Mouse (Mus musculus): ENCODE measurements around the gene Olfr1201. TPM values are rescaled to one million over a fixed set of nuclear protein-coding genes. Genes with fewer than 3 reads are reported as not detected.

The Olfr1201 gene
- not detected in 2 replicates for polyA plus RNA-seq (2015; fragmentation: Nextera tagmentation; extraction: Ambion mirVana)

DNA sequence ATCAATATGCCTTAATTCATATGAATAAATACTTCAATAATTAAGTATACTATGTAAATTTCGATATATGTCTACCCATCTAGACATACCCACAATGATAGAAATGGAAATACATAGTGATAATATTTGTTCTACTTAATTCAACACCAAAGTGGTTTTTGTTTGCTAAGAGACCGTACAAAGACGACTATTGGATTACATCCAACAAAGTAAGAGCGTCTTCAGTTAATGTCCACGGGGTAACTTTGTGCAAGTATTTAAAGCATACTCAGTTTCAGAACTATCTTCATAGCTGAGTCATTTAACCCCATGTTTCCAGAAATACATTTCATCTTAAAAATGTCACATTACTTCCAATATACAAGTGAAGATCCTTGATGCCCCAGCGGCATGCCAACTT is at the start of gene Olfr1201:
Olfr1201 (plus strand) TSS at position 301 of the 400 bp plus-strand sequence.
- WGBS, result 77% methylated on average over 6 of the region's 6 CpGs
- no peak for ATAC-seq (ENCODE audit: insufficient read depth, low FRiP score, low read depth)
- no peaks in the 10 kb centered on the region for H3K36me3 ChIP-seq
- H3K4me2 ChIP-seq, result no peak within 1 kb of the TSS
- H3K27me3 ChIP-seq (replicated peaks), result no peaks in the 10 kb centered on the region
- no peak within 1 kb of the TSS for H3K9ac ChIP-seq
- no peaks in the 10 kb centered on the region for H3K4me1 ChIP-seq
- H3K9me3 ChIP-seq, result no peaks in the 10 kb centered on the region
- no peak within 1 kb of the TSS for H3K27ac ChIP-seq
- H3K4me3 ChIP-seq (replicated peaks), result no peak within 1 kb of the TSS

DNA sequence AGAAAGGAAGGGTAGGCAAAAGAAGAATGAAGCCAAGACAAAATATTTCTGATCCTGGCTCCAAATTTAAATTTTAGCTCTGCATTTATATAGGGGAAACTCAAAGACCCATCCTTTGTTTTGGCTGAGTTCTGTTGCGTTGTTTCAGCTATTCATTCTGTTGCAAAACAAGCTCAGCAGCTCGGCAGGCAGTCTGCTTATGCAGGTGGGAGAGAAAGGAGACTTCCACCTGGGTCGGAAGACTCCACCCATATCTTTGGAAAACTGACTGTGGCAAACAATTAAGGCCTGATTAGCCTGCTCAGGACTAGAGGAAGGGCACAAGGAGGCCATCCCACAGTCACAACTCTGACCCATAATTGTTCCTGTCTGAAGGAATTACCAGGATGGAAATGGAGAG is 49.5 kb upstream of the Olfr1201 start:
- WGBS, result 69% methylated on average over 3 of the region's 3 CpGs
- no peak for ATAC-seq (ENCODE audit: insufficient read depth, low FRiP score, low read depth)
- H3K4me2 ChIP-seq, result no peak overlapping the region

DNA sequence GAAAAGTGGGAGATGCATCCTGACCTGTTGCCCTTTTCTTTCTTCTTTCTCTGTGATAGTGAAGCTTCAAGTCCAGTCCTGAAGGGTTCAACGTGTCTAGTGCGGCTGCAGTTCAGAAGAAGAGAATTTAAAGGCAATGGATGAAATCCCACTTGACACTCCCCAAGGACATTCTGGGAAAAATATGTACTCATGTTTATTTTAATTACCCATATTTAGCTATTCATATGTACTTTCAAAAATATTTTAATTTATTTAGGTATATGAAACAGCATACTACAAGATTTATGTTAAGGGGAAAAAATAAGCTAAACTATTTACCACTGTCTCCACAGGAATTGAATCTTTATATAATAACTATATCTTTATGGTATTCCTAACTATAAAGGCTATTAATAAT is 41.6 kb upstream of the Olfr1201 start, which contains the start of gene Olfr1198:
Olfr1198 (minus strand) TSS at position 101 of the 400 bp plus-strand sequence.
- H3K36me3 ChIP-seq, result no peaks in the 10 kb centered on the region
- no peak for ATAC-seq (ENCODE audit: insufficient read depth, low FRiP score, low read depth)
- 86% methylated on average over 2 of the region's 2 CpGs for WGBS

More for the DNA sequence above, 49.5 kb upstream of the Olfr1201 start:
- Histone ChIP-seq H3K27ac (no peak overlapping the region), H3K9ac (no peak overlapping the region), H3K27me3 (replicated peaks) (no peaks in the 10 kb centered on the region), H3K4me1 (no peaks in the 10 kb centered on the region), H3K4me3 (replicated peaks) (no peak overlapping the region), H3K36me3 (no peaks in the 10 kb centered on the region), H3K9me3 (no peaks in the 10 kb centered on the region)

DNA sequence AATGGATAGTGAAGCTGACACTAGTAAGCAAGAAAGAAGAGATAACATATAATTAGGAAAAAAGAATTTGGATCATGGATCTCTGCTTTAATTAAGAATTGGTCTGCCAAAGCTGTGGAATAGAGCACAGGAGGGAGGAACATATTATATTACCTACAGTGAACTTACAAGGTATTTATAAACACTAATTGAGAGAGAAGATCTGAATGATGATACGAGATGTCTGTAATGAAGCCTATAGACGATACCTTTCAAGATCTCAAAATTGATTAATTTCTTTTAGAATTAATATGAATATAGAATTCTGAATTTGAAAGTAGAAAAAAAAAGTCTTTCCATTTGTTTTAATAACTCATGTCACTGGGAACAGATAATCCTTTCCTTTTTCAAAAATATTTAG is 32.5 kb upstream of the Olfr1201 start, which contains the start of gene Olfr1199:
Olfr1199 (minus strand) TSS at position 101 of the 400 bp plus-strand sequence.
- 86% methylated on average over 2 of the region's 2 CpGs for WGBS
- H3K9me3 ChIP-seq, result no peaks in the 10 kb centered on the region
- H3K27me3 ChIP-seq (replicated peaks), result no peaks in the 10 kb centered on the region
- no peak within 1 kb of the TSS for H3K4me3 ChIP-seq (replicated peaks)
- no peak within 1 kb of the TSS for H3K9ac ChIP-seq
- no peaks in the 10 kb centered on the region for H3K36me3 ChIP-seq
- no peak for ATAC-seq (ENCODE audit: insufficient read depth, low FRiP score, low read depth)
- no peak within 1 kb of the TSS for H3K27ac ChIP-seq
- H3K4me2 ChIP-seq, result no peak within 1 kb of the TSS
- no peaks in the 10 kb centered on the region for H3K4me1 ChIP-seq

More for the DNA sequence above, 41.6 kb upstream of the Olfr1201 start, which contains the start of gene Olfr1198:
- Histone ChIP-seq H3K4me3 (replicated peaks) (no peak within 1 kb of the TSS), H3K4me2 (no peak within 1 kb of the TSS), H3K4me1 (no peaks in the 10 kb centered on the region), H3K9ac (no peak within 1 kb of the TSS), H3K27me3 (replicated peaks) (no peaks in the 10 kb centered on the region), H3K27ac (no peak within 1 kb of the TSS), H3K9me3 (no peaks in the 10 kb centered on the region)

DNA sequence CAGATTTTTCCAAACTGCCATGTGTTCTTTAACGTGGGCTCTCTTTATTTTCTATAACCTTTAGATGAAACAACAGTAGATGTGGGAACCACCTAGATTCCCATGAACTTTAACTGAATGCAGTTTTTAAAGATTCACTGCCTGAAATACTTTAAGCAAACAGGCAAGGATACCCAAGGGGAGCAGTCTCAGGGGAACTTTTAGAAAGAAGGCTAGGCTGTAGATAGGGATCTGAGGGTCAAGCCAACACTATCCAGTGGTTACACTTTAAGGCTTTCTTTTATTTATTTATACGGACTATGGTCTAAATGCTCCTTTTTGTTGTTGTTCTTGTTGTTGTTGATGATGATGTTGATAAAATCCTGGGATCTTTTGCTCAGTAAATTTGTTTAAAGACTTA is 22.4 kb upstream of the Olfr1201 start, which contains the start of gene Olfr1200:
Olfr1200 (minus strand) TSS at position 101 of the 400 bp plus-strand sequence.
- Histone ChIP-seq H3K4me2 (no peak within 1 kb of the TSS), H3K27me3 (replicated peaks) (no peaks in the 10 kb centered on the region), H3K9me3 (no peaks in the 10 kb centered on the region), H3K36me3 (no peaks in the 10 kb centered on the region), H3K9ac (no peak within 1 kb of the TSS), H3K4me1 (no peaks in the 10 kb centered on the region), H3K4me3 (replicated peaks) (no peak within 1 kb of the TSS), H3K27ac (no peak within 1 kb of the TSS)
- WGBS, result 73% methylated on average over 2 of the region's 2 CpGs
- ATAC-seq (ENCODE audit: insufficient read depth, low FRiP score, low read depth), result no peak

DNA sequence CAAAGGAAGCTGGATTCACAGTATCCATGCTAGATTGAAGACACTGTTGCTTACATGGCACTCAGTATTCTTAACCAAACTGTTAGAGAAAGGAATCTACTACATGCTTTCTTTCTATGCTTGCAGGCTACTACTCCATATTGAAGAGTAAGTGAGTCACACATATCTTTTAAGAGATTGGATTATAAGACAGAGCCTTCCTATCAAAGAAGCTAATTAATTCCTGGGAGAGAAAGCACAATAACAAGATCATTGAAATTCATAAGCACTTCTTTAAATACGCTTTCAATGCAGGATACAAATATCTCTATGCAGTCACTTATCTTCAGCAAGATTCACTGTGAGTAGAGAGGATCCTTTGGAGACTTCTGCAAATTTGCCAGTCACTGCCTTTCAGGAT is 21.4 kb downstream of the Olfr1201 start, which contains the start of gene Olfr1202:
Olfr1202 (plus strand) TSS at position 301 of the 400 bp plus-strand sequence.
- Histone ChIP-seq H3K9me3 (no peaks in the 10 kb centered on the region), H3K27me3 (replicated peaks) (no peaks in the 10 kb centered on the region), H3K4me3 (replicated peaks) (no peak within 1 kb of the TSS), H3K27ac (no peak within 1 kb of the TSS), H3K36me3 (no peaks in the 10 kb centered on the region), H3K9ac (no peak within 1 kb of the TSS), H3K4me2 (no peak within 1 kb of the TSS), H3K4me1 (no peaks in the 10 kb centered on the region)
- WGBS, result 87% methylated on average over 1 of the region's 1 CpGs
- ATAC-seq (ENCODE audit: insufficient read depth, low FRiP score, low read depth), result no peak

DNA sequence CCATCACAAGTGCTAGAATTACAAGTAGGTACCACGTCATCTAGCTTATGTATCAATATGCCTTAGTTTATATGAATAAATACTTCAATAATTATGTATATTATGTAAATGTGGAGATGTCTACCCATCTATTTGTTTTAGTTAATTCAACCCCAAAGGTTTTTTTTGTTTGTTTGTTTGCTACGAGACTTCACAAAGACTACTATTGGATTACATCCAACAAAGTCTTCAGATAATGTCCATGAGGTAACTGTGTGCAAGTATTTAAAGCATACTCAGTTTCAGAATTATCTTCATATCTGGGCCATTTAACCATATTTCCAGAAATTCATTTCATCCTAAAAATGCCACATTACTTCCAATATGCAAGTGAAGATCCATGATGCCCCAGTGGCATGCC is 36.6 kb downstream of the Olfr1201 start, which contains the start of gene Olfr1205:
Olfr1205 (plus strand) TSS at position 301 of the 400 bp plus-strand sequence.
- Histone ChIP-seq H3K27ac (no peak within 1 kb of the TSS), H3K4me3 (replicated peaks) (no peak within 1 kb of the TSS), H3K4me2 (no peak within 1 kb of the TSS), H3K4me1 (no peaks in the 10 kb centered on the region), H3K9me3 (no peaks in the 10 kb centered on the region), H3K27me3 (replicated peaks) (no peaks in the 10 kb centered on the region), H3K36me3 (no peaks in the 10 kb centered on the region), H3K9ac (no peak within 1 kb of the TSS)
- no peak for ATAC-seq (ENCODE audit: insufficient read depth, low FRiP score, low read depth)
- 82% methylated on average over 2 of the region's 2 CpGs for WGBS

DNA sequence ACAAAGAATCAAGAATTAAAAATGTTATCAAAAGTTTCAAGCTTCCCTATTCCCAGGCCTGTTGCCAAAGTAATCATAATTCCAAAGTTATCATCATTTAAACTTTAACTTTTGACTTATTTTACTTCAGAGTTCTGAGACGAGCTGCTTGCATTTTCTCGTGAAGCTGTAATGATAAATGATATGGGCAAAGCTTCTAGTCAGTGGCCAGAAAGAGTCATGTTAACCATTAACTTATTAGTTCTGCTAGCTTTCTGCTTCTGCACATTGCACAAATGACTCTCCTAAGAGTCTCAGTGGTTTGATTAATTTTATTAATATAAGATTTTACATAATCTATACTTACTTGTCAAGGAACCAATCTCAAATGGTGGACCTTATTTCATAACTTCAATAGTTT is 45.6 kb downstream of the Olfr1201 start:
- Histone ChIP-seq H3K4me1 (no peaks in the 10 kb centered on the region), H3K4me3 (replicated peaks) (no peak overlapping the region), H3K9ac (no peak overlapping the region), H3K4me2 (no peak overlapping the region), H3K27me3 (replicated peaks) (no peaks in the 10 kb centered on the region), H3K9me3 (no peaks in the 10 kb centered on the region), H3K27ac (no peak overlapping the region), H3K36me3 (no peaks in the 10 kb centered on the region)
- ATAC-seq (ENCODE audit: insufficient read depth, low FRiP score, low read depth), result 0 out of 2 replicates have a peak, but pooled peaks have one; percentile 35
- WGBS, result 40% methylated on average over 2 of the region's 2 CpGs

Other genes with a start within 250 kb of the Olfr1201 start
- not detected in 2 replicates for gene Olfr1188, start 236.1 kb upstream of the Olfr1201 start, polyA plus RNA-seq (2015; fragmentation: Nextera tagmentation; extraction: Ambion mirVana)
- not detected in 2 replicates for gene Olfr1189, start 206.6 kb upstream of the Olfr1201 start, polyA plus RNA-seq (2015; fragmentation: Nextera tagmentation; extraction: Ambion mirVana)
- gene Olfr1191-ps1, start 152.5 kb upstream of the Olfr1201 start, polyA plus RNA-seq (2015; fragmentation: Nextera tagmentation; extraction: Ambion mirVana), result not detected in 2 replicates
- not detected in 2 replicates for gene Olfr1192-ps1, start 144.5 kb upstream of the Olfr1201 start, polyA plus RNA-seq (2015; fragmentation: Nextera tagmentation; extraction: Ambion mirVana)
- not detected in 2 replicates for gene Olfr1193, start 117.4 kb upstream of the Olfr1201 start, polyA plus RNA-seq (2015; fragmentation: Nextera tagmentation; extraction: Ambion mirVana)
- gene Olfr1195, start 103.8 kb upstream of the Olfr1201 start, polyA plus RNA-seq (2015; fragmentation: Nextera tagmentation; extraction: Ambion mirVana), result not detected in 2 replicates
- not detected in 2 replicates for gene Olfr1196, start 88.4 kb upstream of the Olfr1201 start, polyA plus RNA-seq (2015; fragmentation: Nextera tagmentation; extraction: Ambion mirVana)
- gene Olfr1197, start 60.7 kb upstream of the Olfr1201 start, polyA plus RNA-seq (2015; fragmentation: Nextera tagmentation; extraction: Ambion mirVana), result not detected in 2 replicates
- not detected in 2 replicates for gene Olfr1198, start 41.7 kb upstream of the Olfr1201 start, polyA plus RNA-seq (2015; fragmentation: Nextera tagmentation; extraction: Ambion mirVana)
- not detected in 2 replicates for gene Olfr1199, start 32.6 kb upstream of the Olfr1201 start, polyA plus RNA-seq (2015; fragmentation: Nextera tagmentation; extraction: Ambion mirVana)
- gene Olfr1200, start 22.5 kb upstream of the Olfr1201 start, polyA plus RNA-seq (2015; fragmentation: Nextera tagmentation; extraction: Ambion mirVana), result not detected in 2 replicates
- not detected in 2 replicates for gene Olfr1202, start 21.5 kb downstream of the Olfr1201 start, polyA plus RNA-seq (2015; fragmentation: Nextera tagmentation; extraction: Ambion mirVana)
- gene Olfr1205, start 36.7 kb downstream of the Olfr1201 start, polyA plus RNA-seq (2015; fragmentation: Nextera tagmentation; extraction: Ambion mirVana), result not detected in 2 replicates
- gene Olfr1204, start 56.3 kb downstream of the Olfr1201 start, polyA plus RNA-seq (2015; fragmentation: Nextera tagmentation; extraction: Ambion mirVana), result not detected in 2 replicates
- gene Olfr1206, start 70.2 kb downstream of the Olfr1201 start, polyA plus RNA-seq (2015; fragmentation: Nextera tagmentation; extraction: Ambion mirVana), result not detected in 2 replicates
- gene Olfr1208, start 109.3 kb downstream of the Olfr1201 start, polyA plus RNA-seq (2015; fragmentation: Nextera tagmentation; extraction: Ambion mirVana), result not detected in 2 replicates
- not detected in 2 replicates for gene Olfr1209, start 122.1 kb downstream of the Olfr1201 start, polyA plus RNA-seq (2015; fragmentation: Nextera tagmentation; extraction: Ambion mirVana)
- not detected in 2 replicates for gene Olfr1211, start 145.1 kb downstream of the Olfr1201 start, polyA plus RNA-seq (2015; fragmentation: Nextera tagmentation; extraction: Ambion mirVana)
- gene Olfr1212, start 160.9 kb downstream of the Olfr1201 start, polyA plus RNA-seq (2015; fragmentation: Nextera tagmentation; extraction: Ambion mirVana), result not detected in 2 replicates
- gene Gm13762, start 187.2 kb downstream of the Olfr1201 start, polyA plus RNA-seq (2015; fragmentation: Nextera tagmentation; extraction: Ambion mirVana), result not detected in 2 replicates
- gene Olfr1214, start 199.6 kb downstream of the Olfr1201 start, polyA plus RNA-seq (2015; fragmentation: Nextera tagmentation; extraction: Ambion mirVana), result not detected in 2 replicates
- not detected in 2 replicates for gene Olfr1215, start 213.9 kb downstream of the Olfr1201 start, polyA plus RNA-seq (2015; fragmentation: Nextera tagmentation; extraction: Ambion mirVana)
- not detected in 2 replicates for gene Olfr1216, start 225.3 kb downstream of the Olfr1201 start, polyA plus RNA-seq (2015; fragmentation: Nextera tagmentation; extraction: Ambion mirVana)
- gene Olfr1217, start 239.0 kb downstream of the Olfr1201 start, polyA plus RNA-seq (2015; fragmentation: Nextera tagmentation; extraction: Ambion mirVana), result not detected in 2 replicates

Data from stomach, embryonic 15.5 days (tissue).